8 mouse cellular contexts compared by ENCODE assay signal in the genomic region with DNA sequence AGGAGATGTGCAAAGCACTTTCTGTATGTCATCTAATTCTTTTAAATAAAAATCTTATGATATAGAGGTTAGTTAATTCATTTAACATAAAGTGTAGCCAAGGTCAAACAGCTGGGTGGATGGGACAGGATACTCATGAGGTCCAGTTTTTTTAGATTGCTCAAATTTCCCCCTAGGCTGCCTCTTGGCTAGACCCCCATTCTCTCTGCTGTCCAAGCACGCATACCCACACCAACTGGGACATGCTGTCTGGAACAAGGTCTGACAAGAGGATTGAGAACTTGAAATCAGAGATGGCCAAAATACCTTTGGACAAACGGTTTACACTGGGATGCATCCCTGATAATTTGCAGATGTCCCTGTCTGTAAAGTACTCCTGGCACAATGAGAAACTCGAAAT.
DNase-seq lines count a peak whose midpoint lies in the region; ATAC-seq and TF ChIP-seq lines count a peak whose summit lies in the region.

No protein-coding gene starts in this region.

- H3K9ac ChIP-seq in kidney, postnatal 0 days (ENCODE audit: low read depth, low read length): 0 out of 2 replicates have a peak overlapping the region, but pooled peaks have one; percentile 39
- H3K9ac ChIP-seq in embryonic facial prominence, embryonic 14.5 days (ENCODE audit: low read depth, low read length): no peak overlapping the region
- no peak overlapping the region for H3K9ac ChIP-seq in intestine, embryonic 14.5 days (ENCODE audit: low read length)
- H3K9ac ChIP-seq in neural tube, embryonic 12.5 days: no peak overlapping the region

- no peaks in the 10 kb centered on the region for H3K27me3 ChIP-seq in kidney, postnatal 0 days (ENCODE audit: insufficient read depth, low read length)
- H3K27me3 ChIP-seq in embryonic facial prominence, embryonic 14.5 days (replicated peaks; ENCODE audit: control insufficient read depth, insufficient read depth, low read length): no peaks in the 10 kb centered on the region; the same call in 1 of the 2 replicates
- H3K27me3 ChIP-seq in intestine, embryonic 14.5 days (replicated peaks; ENCODE audit: control insufficient read depth, insufficient read depth, low read length): peaks cover 6% of the 10 kb centered on the region; the same call in 1 of the 2 replicates
- no peaks in the 10 kb centered on the region for H3K27me3 ChIP-seq in neural tube, embryonic 12.5 days (replicated peaks)

- no peak for DNase-seq in kidney, postnatal 0 days (ENCODE audit: low spot score)
- DNase-seq in kidney, postnatal 4 days: no peak
- DNase-seq in embryonic facial prominence, embryonic 14.5 days (ENCODE audit: low spot score): peak; percentile 35
- DNase-seq in intestine, embryonic 14.5 days (ENCODE audit: low spot score): no peak
- no peak for DNase-seq in right cerebral cortex, adult 18-20 months
- no peak for DNase-seq in cerebellum, adult 9-11 months

- no peaks in the 10 kb centered on the region for H3K9me3 ChIP-seq in kidney, postnatal 0 days (replicated peaks; ENCODE audit: low read length)
- H3K9me3 ChIP-seq in embryonic facial prominence, embryonic 14.5 days (ENCODE audit: control insufficient read depth, low read length): no peaks in the 10 kb centered on the region
- no peaks in the 10 kb centered on the region for H3K9me3 ChIP-seq in intestine, embryonic 14.5 days (ENCODE audit: control insufficient read depth, low read length)
- H3K9me3 ChIP-seq in neural tube, embryonic 12.5 days: no peaks in the 10 kb centered on the region

- no peaks in the 10 kb centered on the region for H3K4me1 ChIP-seq in kidney, postnatal 0 days (replicated peaks; ENCODE audit: insufficient read depth, low read length)
- no peaks in the 10 kb centered on the region for H3K4me1 ChIP-seq in embryonic facial prominence, embryonic 14.5 days (ENCODE audit: control insufficient read depth, insufficient read depth, low read length)
- H3K4me1 ChIP-seq in intestine, embryonic 14.5 days (replicated peaks; ENCODE audit: control insufficient read depth, insufficient read depth, low read length): no peaks in the 10 kb centered on the region
- peaks cover 12% of the 10 kb centered on the region for H3K4me1 ChIP-seq in neural tube, embryonic 12.5 days

- H3K4me2 ChIP-seq in kidney, postnatal 0 days (ENCODE audit: low read length): peak overlapping the region; percentile 88
- H3K4me2 ChIP-seq in embryonic facial prominence, embryonic 14.5 days (ENCODE audit: low read depth, low read length): peak overlapping the region; percentile 73
- H3K4me2 ChIP-seq in intestine, embryonic 14.5 days (ENCODE audit: low read length): peak overlapping the region; percentile 67
- peak overlapping the region; percentile 79 for H3K4me2 ChIP-seq in neural tube, embryonic 12.5 days (replicated peaks)

- no peaks in the 10 kb centered on the region for H3K36me3 ChIP-seq in kidney, postnatal 0 days (ENCODE audit: insufficient read depth, low read length)
- H3K36me3 ChIP-seq in embryonic facial prominence, embryonic 14.5 days (ENCODE audit: control insufficient read depth, insufficient read depth, low read length): no peaks in the 10 kb centered on the region
- H3K36me3 ChIP-seq in intestine, embryonic 14.5 days (ENCODE audit: control insufficient read depth, insufficient read depth, low read length): no peaks in the 10 kb centered on the region
- no peaks in the 10 kb centered on the region for H3K36me3 ChIP-seq in neural tube, embryonic 12.5 days

- H3K27ac ChIP-seq in kidney, postnatal 0 days: no peak overlapping the region
- H3K27ac ChIP-seq in embryonic facial prominence, embryonic 14.5 days (replicated peaks; ENCODE audit: low read depth, low read length): no peak overlapping the region
- no peak overlapping the region for H3K27ac ChIP-seq in intestine, embryonic 14.5 days (ENCODE audit: low read depth)
- no peak overlapping the region for H3K27ac ChIP-seq in neural tube, embryonic 12.5 days

- H3K4me3 ChIP-seq in kidney, postnatal 0 days (replicated peaks; ENCODE audit: low read depth, low read length): 0 out of 2 replicates have a peak overlapping the region, but pooled peaks have one; percentile 62
- H3K4me3 ChIP-seq in embryonic facial prominence, embryonic 14.5 days (ENCODE audit: low read depth, low read length): no peak overlapping the region
- H3K4me3 ChIP-seq in intestine, embryonic 14.5 days (ENCODE audit: low read depth, low read length): peak overlapping the region; percentile 54; the same call in 1 of the 2 replicates
- peak overlapping the region; percentile 65; the same call in 1 of the 2 replicates for H3K4me3 ChIP-seq in neural tube, embryonic 12.5 days

- ATAC-seq in kidney, postnatal 0 days (replicated peaks; ENCODE audit: low FRiP score, low read depth): no peak
- ATAC-seq in embryonic facial prominence, embryonic 14.5 days (ENCODE audit: low read depth): peak; percentile 19
- ATAC-seq in intestine, embryonic 14.5 days (replicated peaks; ENCODE audit: low FRiP score, low TSS enrichment, low read depth): no peak
- no peak for ATAC-seq in neural tube, embryonic 12.5 days (ENCODE audit: low FRiP score, low read depth)
- no peak for ATAC-seq in erythroid progenitor cell, adult 5-6 weeks (replicated peaks; ENCODE audit: low FRiP score, poor library complexity, severe bottlenecking)

- no peak for TF ChIP-seq CTCF in kidney, postnatal 0 days (IDR thresholded peaks at IDR 0.05; ENCODE audit: low read depth)

- WGBS in kidney, postnatal 0 days: 49% methylated on average over 3 of the region's 3 CpGs
- WGBS in embryonic facial prominence, embryonic 14.5 days: 29% methylated on average over 3 of the region's 3 CpGs
- 67% methylated on average over 3 of the region's 3 CpGs for WGBS in intestine, embryonic 14.5 days
- 68% methylated on average over 3 of the region's 3 CpGs for WGBS in neural tube, embryonic 12.5 days
